Comparison of ENCODE assay signal across 26 mouse cellular contexts in genomic region chr11:87163751-87164150, GRCm38 (mm10). TPM values are rescaled to one million over a fixed set of nuclear protein-coding genes. Genes with fewer than 3 reads are reported as not detected.
A peak's percentile ranks its signal among the peaks of the same experiment; 100 is the strongest.
DNase-seq lines count a peak whose midpoint lies in the region; ATAC-seq and TF ChIP-seq lines count a peak whose summit lies in the region.
"Had no signal": no experiment of that assay in that cellular context is flagged by ENCODE, and none has a peak within 500 bp of the region (broad histone marks: within the 10 kb centered on the region; RNA-seq: fewer than 3 reads in every experiment).

No protein-coding gene starts in this region.

- TF ChIP-seq CTCF in MEL (IDR thresholded peaks at IDR 0.05 in 2 of 3, conservative IDR thresholded peaks at IDR 0.05 in 1 of 3; ENCODE audit: control insufficient read depth in 1 of 3, insufficient read depth in 1 of 3, low read depth in 2 of 3, low read length in 3 of 3, poor library complexity in 1 of 3, severe bottlenecking in 1 of 3): no peak

- H3K36me3 ChIP-seq in MEL (ENCODE audit: control insufficient read depth in 1 of 2, insufficient read depth in 2 of 2, low read length in 2 of 2): peaks cover 13 to 32% of the 10 kb centered on the region in 2 experiments
- peaks cover 37% of the 10 kb centered on the region for H3K36me3 ChIP-seq in forebrain, embryonic 16.5 days (ENCODE audit: control insufficient read depth, insufficient read depth)
- 0 out of 2 replicates have a peak, but pooled peaks cover 2% of the 10 kb centered on the region for H3K36me3 ChIP-seq in intestine, embryonic 15.5 days

- H3K4me2 ChIP-seq in forebrain, embryonic 16.5 days (ENCODE audit: low read length): no peak overlapping the region
- no peak overlapping the region for H3K4me2 ChIP-seq in intestine, embryonic 15.5 days (replicated peaks)

- no peak overlapping the region for H3K9ac ChIP-seq in MEL (ENCODE audit: control insufficient read depth, low read depth, low read length, poor library complexity, severe bottlenecking)
- no peak overlapping the region for H3K9ac ChIP-seq in forebrain, embryonic 16.5 days (replicated peaks; ENCODE audit: low read depth, low read length)
- no peak overlapping the region for H3K9ac ChIP-seq in intestine, embryonic 15.5 days

- H3K4me1 ChIP-seq in MEL (ENCODE audit: control insufficient read depth in 1 of 2, insufficient read depth in 2 of 2, low read length in 2 of 2): peaks cover 2 to 14% of the 10 kb centered on the region in 2 experiments; a peak in 3 of 4 replicates
- H3K4me1 ChIP-seq in forebrain, embryonic 16.5 days (replicated peaks; ENCODE audit: control insufficient read depth, insufficient read depth, low read length): no peaks in the 10 kb centered on the region
- no peaks in the 10 kb centered on the region for H3K4me1 ChIP-seq in intestine, embryonic 15.5 days (replicated peaks)

- DNase-seq in MEL (ENCODE audit: low read depth, low spot score) (peak; percentile 73), MEL-GATA-1-ER (ENCODE audit: extremely low read depth, low read depth) (peak; percentile 11)
- peak; percentile 2 for DNase-seq in c-Kit-positive CD71-positive TER-119-negative erythroid progenitor cells, embryonic 14.5 days (ENCODE audit: low read depth)
- DNase-seq in c-Kit-positive CD71-positive TER-119-positive erythroid progenitor cells, embryonic 14.5 days (ENCODE audit: low spot score): peak; percentile 3
- DNase-seq in layer of hippocampus, postnatal 25 days (ENCODE audit: extremely low spot score in 1 of 2, low spot score in 1 of 2): no peak
- no peak for DNase-seq in urinary bladder, postnatal 4 days (ENCODE audit: low spot score in 2 of 2)
- DNase-seq: adrenal gland, adult 2 months; adrenal gland, adult 8-10 months; adrenal gland, postnatal 10 days; adrenal gland, postnatal 14 days; adrenal gland, postnatal 25 days; adrenal gland, postnatal 36 days; B cell, adult 2 months; cerebellum, adult 11 months; cerebellum, adult 11-12 months; cerebellum, adult 18-20 months; cerebellum, adult 2 months; cerebellum, adult 8-10 months; cerebellum, adult 9-10 months had no signal

- peak in 1 of 2 experiments; percentile 41; a peak in 1 of 4 replicates for TF ChIP-seq EP300 in MEL (IDR thresholded peaks at IDR 0.05; ENCODE audit: low read depth in 1 of 2, low read length in 2 of 2)

- no peaks in the 10 kb centered on the region for H3K27me3 ChIP-seq in MEL (ENCODE audit: control insufficient read depth in 1 of 2, insufficient read depth in 2 of 2, low read length in 2 of 2)
- no peaks in the 10 kb centered on the region for H3K27me3 ChIP-seq in forebrain, embryonic 16.5 days (replicated peaks; ENCODE audit: control insufficient read depth, insufficient read depth, low read length)
- no peaks in the 10 kb centered on the region for H3K27me3 ChIP-seq in intestine, embryonic 15.5 days (replicated peaks)
- H3K27me3 ChIP-seq: CH12.LX, Patski had no signal

- H3K79me2 ChIP-seq in MEL (ENCODE audit: control insufficient read depth, insufficient read depth, low read length, poor library complexity): no peaks in the 10 kb centered on the region

- H3K9me3 ChIP-seq in MEL (replicated peaks; ENCODE audit: insufficient read depth, low read length): no peaks in the 10 kb centered on the region
- no peaks in the 10 kb centered on the region for H3K9me3 ChIP-seq in forebrain, embryonic 16.5 days (ENCODE audit: control insufficient read depth, low read length)
- H3K9me3 ChIP-seq in intestine, embryonic 15.5 days: no peaks in the 10 kb centered on the region
- H3K9me3 ChIP-seq: G1E had no signal

- no peak for TF ChIP-seq RAD21 in MEL (IDR thresholded peaks at IDR 0.05; ENCODE audit: low read depth, low read length)

- TF ChIP-seq POLR2A in MEL (IDR thresholded peaks at IDR 0.05; ENCODE audit: control insufficient read depth in 1 of 2, insufficient read depth in 1 of 2, low read depth in 1 of 2, low read length in 2 of 2, poor library complexity in 1 of 2): no peak

- ATAC-seq in forebrain, embryonic 16.5 days: no peak
- ATAC-seq in intestine, embryonic 15.5 days: no peak
- ATAC-seq: activated CD4-positive, CD25-positive, alpha-beta regulatory T cell, adult 4 months; CD4-positive, CD25-positive, alpha-beta regulatory T cell, adult 4 months; Patski had no signal

- H3K4me3 ChIP-seq in MEL (ENCODE audit: control insufficient read depth in 1 of 2, insufficient read depth in 1 of 2, low read depth in 2 of 2, low read length in 2 of 2): no peak overlapping the region
- no peak overlapping the region for H3K4me3 ChIP-seq in forebrain, embryonic 16.5 days (replicated peaks; ENCODE audit: low read length)
- no peak overlapping the region for H3K4me3 ChIP-seq in intestine, embryonic 15.5 days (replicated peaks)

- peak overlapping the region; percentile 6; the same call in 1 of the 2 replicates for H3K27ac ChIP-seq in MEL (ENCODE audit: control insufficient read depth, low read depth, low read length)
- H3K27ac ChIP-seq in forebrain, embryonic 16.5 days (ENCODE audit: low read length): no peak overlapping the region
- no peak overlapping the region for H3K27ac ChIP-seq in intestine, embryonic 15.5 days

TF ChIP-seq in MEL, 35 proteins besides CTCF, POLR2A, EP300 and RAD21:
- TF ChIP-seq ZKSCAN1 (IDR thresholded peaks at IDR 0.05; ENCODE audit: low read depth, low read length) (no peak), MAFK (IDR thresholded peaks at IDR 0.05; ENCODE audit: borderline replicate concordance, low read depth, low read length) (no peak), NELFE (IDR thresholded peaks at IDR 0.05; ENCODE audit: low read depth, low read length) (no peak), TCF12 (IDR thresholded peaks at IDR 0.05; ENCODE audit: low read depth, low read length) (no peak), CHD1 (IDR thresholded peaks at IDR 0.05; ENCODE audit: low read depth, low read length) (no peak), MEF2A (IDR thresholded peaks at IDR 0.05; ENCODE audit: extremely low read depth, insufficient replicate concordance, low read depth, low read length, poor library complexity, severe bottlenecking) (no peak), ETS1 (IDR thresholded peaks at IDR 0.05; ENCODE audit: low read depth, low read length) (peak; percentile 31; the same call in 1 of the 2 replicates), HCFC1 (IDR thresholded peaks at IDR 0.05; ENCODE audit: low read depth, low read length) (no peak), SMC3 (IDR thresholded peaks at IDR 0.05; ENCODE audit: low read depth, low read length) (no peak), NRF1 (IDR thresholded peaks at IDR 0.05; ENCODE audit: insufficient read depth, low read depth, low read length, poor library complexity, severe bottlenecking) (no peak), KAT2A (conservative IDR thresholded peaks at IDR 0.05; ENCODE audit: low read depth, low read length) (no peak), TAL1 (IDR thresholded peaks at IDR 0.05; ENCODE audit: low read length) (peak; percentile 40), USF1 (IDR thresholded peaks at IDR 0.05; ENCODE audit: low read depth, low read length) (no peak), POLR2AphosphoS2 (IDR thresholded peaks at IDR 0.05; ENCODE audit: low read length) (no peak), JUND (IDR thresholded peaks at IDR 0.05; ENCODE audit: low read depth, low read length) (no peak), ELF1 (IDR thresholded peaks at IDR 0.05; ENCODE audit: low read depth, low read length) (no peak), ZMIZ1 (IDR thresholded peaks at IDR 0.05; ENCODE audit: low read depth, low read length) (no peak), GATA1 (IDR thresholded peaks at IDR 0.05; ENCODE audit: low read depth, low read length) (peak; percentile 57), MYC (IDR thresholded peaks at IDR 0.05; ENCODE audit: low read depth, low read length) (no peak)

RNA-seq across cellular contexts. Expression of gene Trim37, which starts 36.9 kb away (rescaled TPM):
- total RNA-seq in MEL (2012; rRNA removed): 39.3 and 48.9 TPM in 2 replicates
- polyA plus RNA-seq in MEL (2012; ENCODE audit: insufficient read depth in 1 of 2, insufficient read length in 2 of 2, low read depth in 1 of 2, low replicate concordance in 2 of 2, missing spikeins in 1 of 2): 10 to 100 TPM in 1 of 2 experiments, not detected in 1; 52.1 TPM
- total RNA-seq in layer of hippocampus, postnatal 25 days (2021): 100 to 1,000 TPM; 189 to 204 TPM
- 95.9 and 101 TPM in 2 replicates for polyA plus RNA-seq in forebrain, embryonic 16.5 days (2015; fragmentation: Nextera tagmentation; extraction: Ambion mirVana)
- 24.5 and 26.4 TPM in 2 replicates for polyA plus RNA-seq in intestine, embryonic 15.5 days (2015; fragmentation: Nextera tagmentation; extraction: Ambion mirVana)

RNA-seq across cellular contexts. Expression of gene Ska2, which starts 54.7 kb away (rescaled TPM):
- total RNA-seq in MEL (2012; rRNA removed): 21.3 and 24.5 TPM in 2 replicates
- 10 to 100 TPM in 1 of 2 experiments, not detected in 1; 24.8 TPM for polyA plus RNA-seq in MEL (2012; ENCODE audit: insufficient read depth in 1 of 2, insufficient read length in 2 of 2, low read depth in 1 of 2, low replicate concordance in 2 of 2, missing spikeins in 1 of 2)
- 10 to 100 TPM; 15.4 to 16.2 TPM for total RNA-seq in layer of hippocampus, postnatal 25 days (2021)
- polyA plus RNA-seq in forebrain, embryonic 16.5 days (2015; fragmentation: Nextera tagmentation; extraction: Ambion mirVana): 73.0 and 78.6 TPM in 2 replicates
- polyA plus RNA-seq in intestine, embryonic 15.5 days (2015; fragmentation: Nextera tagmentation; extraction: Ambion mirVana): 41.2 and 46.6 TPM in 2 replicates

RNA-seq across cellular contexts. Expression of gene Prr11, which starts 55.2 kb away (rescaled TPM):
- 4.9 and 7.6 TPM in 2 replicates for total RNA-seq in MEL (2012; rRNA removed)
- polyA plus RNA-seq in MEL (2012; ENCODE audit: insufficient read depth in 1 of 2, insufficient read length in 2 of 2, low read depth in 1 of 2, low replicate concordance in 2 of 2, missing spikeins in 1 of 2): 10 to 100 TPM; 19.3 to 50.6 TPM
- under 1 TPM; 0.31 to 0.57 TPM for total RNA-seq in layer of hippocampus, postnatal 25 days (2021)
- 3.5 and 3.8 TPM in 2 replicates for polyA plus RNA-seq in forebrain, embryonic 16.5 days (2015; fragmentation: Nextera tagmentation; extraction: Ambion mirVana)
- polyA plus RNA-seq in intestine, embryonic 15.5 days (2015; fragmentation: Nextera tagmentation; extraction: Ambion mirVana): 6.6 and 6.8 TPM in 2 replicates

Comparison
In these comparisons a context has a peak if more than half of its experiments do, and no peak if none do; other contexts are left out.
1. DNase-seq: peak in MEL (single experiment), MEL-GATA-1-ER (single experiment), c-Kit-positive CD71-positive TER-119-negative erythroid progenitor cells, embryonic 14.5 days (single experiment) and c-Kit-positive CD71-positive TER-119-positive erythroid progenitor cells, embryonic 14.5 days (single experiment); none in layer of hippocampus, postnatal 25 days (0 of 2) and urinary bladder, postnatal 4 days (0 of 2).